Mouse (Mus musculus) hindbrain, embryonic 12.5 days (tissue): ENCODE data around the gene Dbp. TPM values are rescaled to one million over a fixed set of nuclear protein-coding genes. Genes with fewer than 3 reads are reported as not detected.

Experiments used
- polyA plus RNA-seq: library from polyadenylated mRNA; unstranded; fragments of >200 nt; fragmentation: Nextera tagmentation; extraction: Ambion mirVana; gene quantifications from 2 replicates; pipeline ENCODE4 v1.2.1, GENCODE M21; 2016

Dbp gene
- polyA plus RNA-seq, 1 experiment from 2014 or later = 5.3 TPM

Other genes with a start within 250 kb of the Dbp start
- 5,718 and 6,089 TPM in 2 replicates for gene Ftl1, start 245.2 kb upstream of the Dbp start, polyA plus RNA-seq
- 231 and 244 TPM in 2 replicates for gene Bax, start 238.2 kb upstream of the Dbp start, polyA plus RNA-seq
- gene Tulp2, start 223.2 kb upstream of the Dbp start, polyA plus RNA-seq = 0.13 and 0.54 TPM in 2 replicates
- gene Gm45808, start 218.3 kb upstream of the Dbp start, polyA plus RNA-seq = not detected in 2 replicates
- 3.4 and 3.5 TPM in 2 replicates for gene Dhdh, start 216.3 kb upstream of the Dbp start, polyA plus RNA-seq
- gene Nucb1, start 194.7 kb upstream of the Dbp start, polyA plus RNA-seq = 144 and 147 TPM in 2 replicates
- 16.7 and 19.2 TPM in 2 replicates for gene Ppp1r15a, start 178.8 kb upstream of the Dbp start, polyA plus RNA-seq
- gene Plekha4, start 178.8 kb upstream of the Dbp start, polyA plus RNA-seq = 1.9 and 3.8 TPM in 2 replicates
- 0.70 and 0.79 TPM in 2 replicates for gene Hsd17b14, start 150.2 kb upstream of the Dbp start, polyA plus RNA-seq
- gene Bcat2, start 134.9 kb upstream of the Dbp start, polyA plus RNA-seq = 35.2 and 36.9 TPM in 2 replicates
- 0.45 TPM in 1 of 2 replicates, not detected in the other for gene Fgf21, start 89.6 kb upstream of the Dbp start, polyA plus RNA-seq
- gene Fut1, start 87.8 kb upstream of the Dbp start, polyA plus RNA-seq = 0.14 TPM in 1 of 2 replicates, not detected in the other
- gene Izumo1, start 83.3 kb upstream of the Dbp start, polyA plus RNA-seq = 0.18 TPM in 1 of 2 replicates, not detected in the other
- gene Rasip1, start 77.6 kb upstream of the Dbp start, polyA plus RNA-seq = 15.6 and 16.2 TPM in 2 replicates
- 3.7 and 4.8 TPM in 2 replicates for gene Mamstr, start 65.1 kb upstream of the Dbp start, polyA plus RNA-seq
- gene Fut2, start 38.7 kb upstream of the Dbp start, polyA plus RNA-seq = 0.37 TPM in 1 of 2 replicates, not detected in the other
- gene Ntn5, start 21.1 kb upstream of the Dbp start, polyA plus RNA-seq = 0.68 and 1.2 TPM in 2 replicates
- gene Sec1, start 10.7 kb upstream of the Dbp start, polyA plus RNA-seq = 1.1 and 2.2 TPM in 2 replicates
- gene Car11, start 5.2 kb upstream of the Dbp start, polyA plus RNA-seq = 21.2 and 25.5 TPM in 2 replicates
- 607 and 682 TPM in 2 replicates for gene Rpl18, start 10.4 kb downstream of the Dbp start, polyA plus RNA-seq
- gene Sphk2, start 12.9 kb downstream of the Dbp start, polyA plus RNA-seq = 28.7 and 30.3 TPM in 2 replicates
- gene Fam83e, start 16.1 kb downstream of the Dbp start, polyA plus RNA-seq = 0.89 and 1.0 TPM in 2 replicates
- gene Spaca4, start 20.7 kb downstream of the Dbp start, polyA plus RNA-seq = not detected in 2 replicates
- 8.4 and 11.9 TPM in 2 replicates for gene Lmtk3, start 78.7 kb downstream of the Dbp start, polyA plus RNA-seq
- 2.4 and 3.0 TPM in 2 replicates for gene Sult2b1, start 79.6 kb downstream of the Dbp start, polyA plus RNA-seq
- 280 and 284 TPM in 2 replicates for gene Cyth2, start 109.5 kb downstream of the Dbp start, polyA plus RNA-seq
- gene Kcnj14, start 119.7 kb downstream of the Dbp start, polyA plus RNA-seq = 0.80 and 0.96 TPM in 2 replicates
- 43.2 and 45.8 TPM in 2 replicates for gene Grwd1, start 125.9 kb downstream of the Dbp start, polyA plus RNA-seq
- gene Kdelr1, start 167.7 kb downstream of the Dbp start, polyA plus RNA-seq = 43.5 and 45.6 TPM in 2 replicates
- 1.6 TPM in 2 replicates for gene Grin2d, start 173.3 kb downstream of the Dbp start, polyA plus RNA-seq
- gene Syngr4, start 191.6 kb downstream of the Dbp start, polyA plus RNA-seq = 0.52 TPM in 1 of 2 replicates, not detected in the other
- 3.4 and 5.2 TPM in 2 replicates for gene Tmem143, start 191.9 kb downstream of the Dbp start, polyA plus RNA-seq
- gene Emp3, start 216.3 kb downstream of the Dbp start, polyA plus RNA-seq = 42.6 and 55.0 TPM in 2 replicates
- 5.5 and 6.8 TPM in 2 replicates for gene Ccdc114, start 219.0 kb downstream of the Dbp start, polyA plus RNA-seq